Mouse (Mus musculus): ENCODE measurements around the gene Lmcd1.
"Not testable (repeated sequence)": the region's sequence is repeated elsewhere in the genome, so short reads cannot be mapped to it uniquely, and the experiment has no call there.

Lmcd1 gene

GRCm38 (mm10) chr6:112273501-112274205 is at the start of gene Lmcd1:
Gene Lmcd1, plus strand, starts transcription at chr6:112273758.
- DNase-seq = peak; percentile 93

- no peak for DNase-seq
Measured at GRCm38 (mm10) chr6:112223877-112224632, 49.5 kb upstream of the Lmcd1 start.

- DNase-seq = no peak
Measured at GRCm38 (mm10) chr6:112236775-112237174, 36.8 kb upstream of the Lmcd1 start.

GRCm38 (mm10) chr6:112242216-112242615 is 31.3 kb upstream of the Lmcd1 start:
- no peak for DNase-seq

- peak; percentile 78 for DNase-seq
Measured at GRCm38 (mm10) chr6:112245639-112246038, 27.9 kb upstream of the Lmcd1 start.

- no peak for DNase-seq
Measured at GRCm38 (mm10) chr6:112246636-112247035, 26.9 kb upstream of the Lmcd1 start.

GRCm38 (mm10) chr6:112253943-112254342 is 19.6 kb upstream of the Lmcd1 start:
- DNase-seq = not testable (repeated sequence)

GRCm38 (mm10) chr6:112254967-112255366 is 18.6 kb upstream of the Lmcd1 start:
- no peak for DNase-seq

- peak; percentile 36 for DNase-seq
Measured at GRCm38 (mm10) chr6:112255388-112256225, 18.0 kb upstream of the Lmcd1 start.

- DNase-seq = no peak
Measured at GRCm38 (mm10) chr6:112256599-112256998, 17.0 kb upstream of the Lmcd1 start.

- DNase-seq = no peak
Measured at GRCm38 (mm10) chr6:112261089-112261488, 12.5 kb upstream of the Lmcd1 start.

GRCm38 (mm10) chr6:112264321-112264720 is 9.2 kb upstream of the Lmcd1 start:
- no peak for DNase-seq

GRCm38 (mm10) chr6:112266631-112267030 is 6.9 kb upstream of the Lmcd1 start:
- peak; percentile 31 for DNase-seq

GRCm38 (mm10) chr6:112267661-112268357 is 5.7 kb upstream of the Lmcd1 start:
- no peak for DNase-seq

GRCm38 (mm10) chr6:112274261-112275055 is 900 bp downstream of the Lmcd1 start:
- peak; percentile 92 for DNase-seq

- DNase-seq = peak; percentile 54
Measured at GRCm38 (mm10) chr6:112275731-112276245, 2.2 kb downstream of the Lmcd1 start.

GRCm38 (mm10) chr6:112278805-112279204 is 5.2 kb downstream of the Lmcd1 start:
- no peak for DNase-seq

- DNase-seq = no peak
Measured at GRCm38 (mm10) chr6:112280161-112280560, 6.6 kb downstream of the Lmcd1 start.

- peak; percentile 18 for DNase-seq
Measured at GRCm38 (mm10) chr6:112280945-112281344, 7.4 kb downstream of the Lmcd1 start.

GRCm38 (mm10) chr6:112281935-112282334 is 8.4 kb downstream of the Lmcd1 start:
- no peak for DNase-seq

- DNase-seq = no peak
Measured at GRCm38 (mm10) chr6:112284087-112284486, 10.5 kb downstream of the Lmcd1 start.

Measured in kidney, postnatal 14 days (tissue).